Mouse (Mus musculus) midbrain, embryonic 11.5 days (tissue): ENCODE data around the gene Mrps18b. TPM values are rescaled to one million over a fixed set of nuclear protein-coding genes. Genes with fewer than 3 reads are reported as not detected.
"Not testable (repeated sequence)": the region's sequence is repeated elsewhere in the genome, so short reads cannot be mapped to it uniquely, and the experiment has no call there.

Experiments used
- ATAC-seq: fragments of 200-750 bp; cut with Nextera tagmentation; 2 replicates; pipeline ENCODE4 v1.8.0; 2017; ENCODE audit warnings: moderate TSS enrichment, moderate library complexity; ENCODE audit not compliant: low FRiP score
- DNase-seq: peaks from one replicate; pipeline ENCODE4 v3.0.0; 2015; ENCODE audit warnings: low spot score; ENCODE audit errors: missing footprints
- H3K27ac ChIP-seq: fragments of 300-500 bp; sonication (generic); 2 replicates; pipeline ENCODE4 v1.5.1; 2014; ENCODE audit warnings: low read depth, low read length
- H3K27me3 ChIP-seq: fragments of 300-500 bp; sonication (generic); 2 replicates; pipeline ENCODE4 v1.6.1; 2014; ENCODE audit warnings: mild to moderate bottlenecking, low read length, moderate library complexity, mixed read lengths; ENCODE audit not compliant: control insufficient read depth, insufficient read depth
- H3K36me3 ChIP-seq: fragments of 300-500 bp; sonication (generic); 2 replicates; pipeline ENCODE4 v1.6.1; 2014; ENCODE audit warnings: mild to moderate bottlenecking, low read length, moderate library complexity, mixed read lengths; ENCODE audit not compliant: control insufficient read depth, insufficient read depth
- H3K4me1 ChIP-seq: fragments of 300-500 bp; sonication (generic); 2 replicates; pipeline ENCODE4 v1.6.1; 2014; ENCODE audit warnings: low read length; ENCODE audit not compliant: control insufficient read depth, insufficient read depth
- H3K4me2 ChIP-seq: fragments of 300-500 bp; sonication (generic); 2 replicates; pipeline ENCODE4 v1.6.1; 2014; ENCODE audit warnings: mild to moderate bottlenecking, moderate library complexity
- H3K4me3 ChIP-seq: fragments of 300-500 bp; sonication (generic); 2 replicates; pipeline ENCODE4 v1.5.1; 2014; ENCODE audit warnings: low read depth, low read length
- H3K9ac ChIP-seq: fragments of 300-500 bp; sonication (generic); 2 replicates; pipeline ENCODE4 v1.6.1; 2014; ENCODE audit warnings: low read length
- H3K9me3 ChIP-seq: fragments of 300-500 bp; sonication (generic); 2 replicates; pipeline ENCODE4 v1.6.1; 2016; ENCODE audit warnings: low read length; ENCODE audit not compliant: control insufficient read depth
- WGBS: fragments of 180-500 bp; shearing (Covaris S2); extraction: QIAGEN DNeasy Blood & Tissue Kit; methylation state at CpG from one replicate; pipeline ENCODE4 v1.1.7; 2014; 5-methylcytosine and 5-hydroxymethylcytosine counted together
- polyA plus RNA-seq: library from polyadenylated mRNA; unstranded; fragments of >200 nt; fragmentation: Nextera tagmentation; extraction: Ambion mirVana; gene quantifications from 2 replicates; pipeline ENCODE4 v1.2.1, GENCODE M21; 2014

The Mrps18b gene
- 57.1 and 61.8 TPM in 2 replicates for polyA plus RNA-seq

- Histone ChIP-seq H3K4me1 (peaks cover 21% of the 10 kb centered on the region), H3K9me3 (no peaks in the 10 kb centered on the region), H3K9ac (peak within 1 kb of the TSS; percentile 99), H3K4me2 (peak within 1 kb of the TSS; percentile 85), H3K36me3 (peaks cover 3% of the 10 kb centered on the region), H3K27me3 (no peaks in the 10 kb centered on the region), H3K27ac (peak within 1 kb of the TSS; percentile 87), H3K4me3 (peak within 1 kb of the TSS; percentile 77)
- ATAC-seq (peak; percentile 92), DNase-seq (peak; percentile 99)
- WGBS = under 1% methylated on average over 83 of the region's 83 CpGs
These were observed at the start of gene Mrps18b, which contains the start of gene Ppp1r10 for GRCm38 (mm10) chr17:35916297-35917142. TSS of gene Mrps18b (minus strand) at chr17:35916389. TSS of gene Ppp1r10 (plus strand) at chr17:35916434.

- Histone ChIP-seq H3K4me1 (no peaks in the 10 kb centered on the region), H3K4me2 (no peak overlapping the region), H3K9ac (no peak overlapping the region), H3K27ac (no peak overlapping the region), H3K36me3 (peaks cover 37% of the 10 kb centered on the region), H3K27me3 (no peaks in the 10 kb centered on the region), H3K9me3 (no peaks in the 10 kb centered on the region), H3K4me3 (no peak overlapping the region)
- 87% methylated on average over 10 of the region's 10 CpGs for WGBS
- ATAC-seq (no peak), DNase-seq (no peak)
These were observed 47.1 kb upstream of the Mrps18b start for GRCm38 (mm10) chr17:35963279-35963678.

DNA sequence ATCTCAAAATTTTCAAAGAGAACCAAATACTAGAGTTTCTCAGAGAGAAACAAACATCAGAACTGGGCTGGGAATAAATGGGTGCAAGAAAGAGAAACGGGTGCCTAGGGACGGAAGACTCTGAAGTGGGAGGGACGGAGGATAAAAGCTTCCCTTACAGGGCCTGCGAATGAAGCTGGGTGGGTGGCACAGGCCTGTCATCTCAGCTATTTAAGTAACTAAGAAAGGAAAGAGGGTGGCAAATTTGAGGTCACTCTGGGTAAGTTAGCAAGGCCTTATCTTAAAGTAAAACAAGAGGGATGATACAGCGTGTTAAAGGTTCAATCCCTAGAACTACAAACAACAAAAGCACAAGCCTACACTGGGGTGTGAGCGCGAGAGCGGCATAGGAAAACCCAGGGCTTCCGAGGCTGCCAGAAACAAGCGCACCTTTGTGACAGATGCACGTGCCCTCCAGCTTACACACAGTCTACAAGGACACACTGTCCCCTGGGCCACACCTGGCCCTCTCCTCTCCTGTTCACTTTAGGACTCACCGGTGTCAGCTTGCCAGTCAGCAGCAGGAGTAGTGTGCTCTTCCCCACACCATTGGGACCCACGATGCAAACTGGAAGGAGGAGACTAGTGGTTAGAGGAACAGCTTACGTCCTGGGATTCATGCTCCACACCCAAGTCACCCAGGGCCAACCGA, 42.5 kb upstream of the Mrps18b start:
- no peaks in the 10 kb centered on the region for H3K4me1 ChIP-seq
- DNase-seq (no peak), ATAC-seq (no peak)
- no peaks in the 10 kb centered on the region for H3K9me3 ChIP-seq
- 95% methylated on average over 15 of the region's 15 CpGs for WGBS
- no peak overlapping the region for H3K9ac ChIP-seq
- H3K27ac ChIP-seq = no peak overlapping the region
- no peaks in the 10 kb centered on the region for H3K27me3 ChIP-seq
- no peak overlapping the region for H3K4me3 ChIP-seq
- H3K4me2 ChIP-seq = no peak overlapping the region
- peaks cover 51% of the 10 kb centered on the region for H3K36me3 ChIP-seq

GRCm38 (mm10) chr17:35954665-35955064, 38.5 kb upstream of the Mrps18b start:
- Histone ChIP-seq H3K4me1 (no peaks in the 10 kb centered on the region), H3K27ac (no peak overlapping the region), H3K4me3 (no peak overlapping the region), H3K4me2 (no peak overlapping the region), H3K9ac (no peak overlapping the region), H3K27me3 (no peaks in the 10 kb centered on the region), H3K9me3 (no peaks in the 10 kb centered on the region), H3K36me3 (peaks cover 26% of the 10 kb centered on the region)
- ATAC-seq = no peak
- 77% methylated on average over 8 of the region's 8 CpGs for WGBS
- no peak for DNase-seq

DNA sequence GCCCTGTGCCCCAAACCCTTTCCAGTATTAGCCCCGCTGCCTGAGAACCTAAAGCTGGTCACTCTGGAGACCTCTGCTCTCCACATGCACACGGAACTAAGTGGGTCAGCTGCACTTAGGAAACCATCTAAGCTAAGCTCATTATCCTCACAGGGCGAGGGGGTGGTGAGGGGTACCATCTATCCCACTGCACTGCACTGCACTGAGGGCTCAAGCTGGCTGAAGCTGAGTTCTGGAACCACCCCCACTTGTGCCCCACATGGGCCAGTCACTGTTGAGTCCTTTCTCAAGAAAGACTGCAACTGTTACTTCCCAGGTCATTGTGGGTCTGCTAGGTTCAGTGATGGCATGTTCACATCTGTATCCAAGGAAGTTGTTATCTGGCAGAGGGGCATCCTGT, 36.4 kb upstream of the Mrps18b start:
- H3K36me3 ChIP-seq, DNase-seq, H3K4me1 ChIP-seq, H3K4me3 ChIP-seq, ATAC-seq, H3K4me2 ChIP-seq, H3K27me3 ChIP-seq, H3K9me3 ChIP-seq, H3K9ac ChIP-seq, H3K27ac ChIP-seq: not testable (repeated sequence)
- 86% methylated on average over 2 of the region's 3 CpGs for WGBS

- H3K9ac ChIP-seq, H3K27me3 ChIP-seq, H3K4me1 ChIP-seq, H3K36me3 ChIP-seq, H3K9me3 ChIP-seq, ATAC-seq, H3K27ac ChIP-seq, DNase-seq, H3K4me2 ChIP-seq, H3K4me3 ChIP-seq: not testable (repeated sequence)
These were observed 34.8 kb upstream of the Mrps18b start for GRCm38 (mm10) chr17:35950946-35951345.

- DNase-seq (no peak), ATAC-seq (no peak)
- Histone ChIP-seq H3K36me3 (no peaks in the 10 kb centered on the region), H3K9me3 (no peaks in the 10 kb centered on the region), H3K9ac (no peak overlapping the region), H3K27ac (no peak overlapping the region), H3K4me1 (no peaks in the 10 kb centered on the region), H3K4me2 (no peak overlapping the region), H3K4me3 (no peak overlapping the region), H3K27me3 (no peaks in the 10 kb centered on the region)
- 46% methylated on average over 1 of the region's 1 CpGs for WGBS
These were observed 23.8 kb upstream of the Mrps18b start for GRCm38 (mm10) chr17:35939941-35940340.

- H3K27ac ChIP-seq = no peak overlapping the region
- H3K9me3 ChIP-seq = no peaks in the 10 kb centered on the region
- H3K27me3 ChIP-seq = no peaks in the 10 kb centered on the region
- DNase-seq = no peak
- WGBS = 55% methylated on average over 2 of the region's 2 CpGs
- no peak overlapping the region for H3K4me3 ChIP-seq
- H3K4me2 ChIP-seq = no peak overlapping the region
- H3K9ac ChIP-seq = no peak overlapping the region
- no peaks in the 10 kb centered on the region for H3K36me3 ChIP-seq
- ATAC-seq = no peak
- no peaks in the 10 kb centered on the region for H3K4me1 ChIP-seq
These were observed 22.9 kb upstream of the Mrps18b start for GRCm38 (mm10) chr17:35939108-35939507.

DNA sequence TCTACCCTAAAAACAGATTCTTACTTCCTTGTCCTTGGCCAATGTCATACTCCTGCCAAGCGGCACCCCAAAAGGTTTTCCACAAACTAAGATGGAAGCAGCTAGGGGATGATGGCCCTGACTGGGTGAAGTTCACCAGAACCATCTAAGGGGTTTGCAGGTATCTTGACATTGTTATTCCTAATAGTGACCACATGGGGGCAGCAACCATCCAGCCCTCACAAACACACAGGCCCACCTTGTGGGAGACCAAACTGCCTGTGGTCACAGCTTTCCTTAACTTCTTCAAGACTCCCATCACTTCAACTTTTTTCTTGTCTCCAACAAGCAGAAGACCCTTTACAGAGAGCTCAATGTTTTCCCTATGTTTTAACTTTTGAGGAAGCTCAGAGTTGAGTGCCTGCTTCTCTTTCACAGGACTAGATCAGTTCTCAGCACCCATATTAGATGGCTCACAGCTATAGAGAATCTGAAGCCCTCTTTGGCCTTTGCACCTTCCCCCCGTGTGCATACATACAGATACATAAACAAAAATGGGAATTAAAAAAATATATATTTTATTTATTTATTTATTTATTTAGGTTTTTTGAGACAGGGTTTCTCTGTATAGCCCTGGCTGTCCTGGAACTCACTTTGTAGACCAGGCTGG, 21.6 kb upstream of the Mrps18b start:
- DNase-seq (no peak), ATAC-seq (peak; percentile 33; the same call in 1 of the 2 replicates)
- Histone ChIP-seq H3K9ac (no peak overlapping the region), H3K4me1 (no peaks in the 10 kb centered on the region), H3K36me3 (no peaks in the 10 kb centered on the region), H3K4me2 (no peak overlapping the region), H3K27me3 (no peaks in the 10 kb centered on the region), H3K27ac (no peak overlapping the region), H3K9me3 (no peaks in the 10 kb centered on the region), H3K4me3 (no peak overlapping the region)
- 45% methylated on average over 2 of the region's 2 CpGs for WGBS
